In the genomic region with DNA sequence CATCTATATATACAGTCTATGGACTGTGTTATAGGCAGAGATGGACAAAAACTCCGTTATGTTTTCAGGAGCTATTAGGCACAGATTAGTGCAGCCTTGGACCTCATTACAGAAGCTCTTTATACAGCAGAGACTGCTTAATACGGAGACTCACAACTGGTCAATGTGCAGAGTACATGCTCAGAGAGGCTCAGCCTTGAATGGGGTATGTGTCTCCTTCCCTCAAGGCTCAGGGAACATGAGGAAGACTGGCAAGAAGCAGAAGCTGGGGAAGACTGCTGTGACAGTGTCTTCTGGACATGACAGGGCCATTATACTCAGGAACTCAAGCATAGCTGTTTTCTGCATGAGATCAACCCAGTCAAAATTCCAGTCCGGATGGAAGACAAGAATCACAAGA, we compare ENCODE assay signal across 21 mouse cellular contexts. TPM values are rescaled to one million over a fixed set of nuclear protein-coding genes. Genes with fewer than 3 reads are reported as not detected.
DNase-seq lines count a peak whose midpoint lies in the region; ATAC-seq and TF ChIP-seq lines count a peak whose summit lies in the region.
"Had no signal": no experiment of that assay in that cellular context is flagged by ENCODE, and none has a peak within 500 bp of the region (broad histone marks: within the 10 kb centered on the region; RNA-seq: fewer than 3 reads in every experiment).

No protein-coding gene starts in this region.

- no peak overlapping the region for H3K9ac ChIP-seq in forebrain, postnatal 0 days
- H3K9ac ChIP-seq in forebrain, embryonic 14.5 days (ENCODE audit: low read length), result no peak overlapping the region
- H3K9ac ChIP-seq in limb, embryonic 15.5 days, result no peak overlapping the region
- H3K9ac ChIP-seq: embryonic facial prominence, embryonic 13.5 days; heart, embryonic 15.5 days; hindbrain, embryonic 15.5 days had no signal

- peak; percentile 18; the same call in 1 of the 2 replicates for ATAC-seq in forebrain, postnatal 0 days
- no peak for ATAC-seq in forebrain, embryonic 14.5 days
- no peak for ATAC-seq in limb, embryonic 15.5 days (ENCODE audit: insufficient number of reproducible peaks, low FRiP score, low TSS enrichment, low read depth)

- H3K4me3 ChIP-seq in forebrain, postnatal 0 days (ENCODE audit: low read depth, low read length), result no peak overlapping the region
- no peak overlapping the region for H3K4me3 ChIP-seq in forebrain, embryonic 14.5 days (ENCODE audit: low read depth, low read length)
- no peak overlapping the region for H3K4me3 ChIP-seq in limb, embryonic 15.5 days
- H3K4me3 ChIP-seq in limb, embryonic 10.5 days, result no peak overlapping the region
- no peak overlapping the region for H3K4me3 ChIP-seq in bone marrow macrophage, adult 2 months (ENCODE audit: insufficient read depth, low read length)
- H3K4me3 ChIP-seq in cerebellum, adult 2 months (replicated peaks; ENCODE audit: insufficient read depth, low read depth, low read length), result no peak overlapping the region
- H3K4me3 ChIP-seq: embryonic facial prominence, embryonic 13.5 days; erythroblast, embryonic 14.5 days; heart, embryonic 15.5 days; hindbrain, embryonic 15.5 days had no signal

- peaks cover 38% of the 10 kb centered on the region for H3K36me3 ChIP-seq in forebrain, postnatal 0 days (ENCODE audit: insufficient read depth)
- peaks cover 52% of the 10 kb centered on the region for H3K36me3 ChIP-seq in forebrain, embryonic 14.5 days (ENCODE audit: control insufficient read depth, insufficient read depth, low read length)
- peaks cover 54% of the 10 kb centered on the region for H3K36me3 ChIP-seq in limb, embryonic 15.5 days
- H3K36me3 ChIP-seq in limb, embryonic 10.5 days, result peaks cover 78% of the 10 kb centered on the region

- no peaks in the 10 kb centered on the region for H3K4me1 ChIP-seq in forebrain, postnatal 0 days (ENCODE audit: insufficient read depth)
- H3K4me1 ChIP-seq in forebrain, embryonic 14.5 days (ENCODE audit: control insufficient read depth, insufficient read depth, low read length), result no peaks in the 10 kb centered on the region
- H3K4me1 ChIP-seq in limb, embryonic 15.5 days, result no peaks in the 10 kb centered on the region
- no peaks in the 10 kb centered on the region for H3K4me1 ChIP-seq in limb, embryonic 10.5 days
- peaks cover 12% of the 10 kb centered on the region for H3K4me1 ChIP-seq in bone marrow macrophage, adult 2 months (ENCODE audit: control insufficient read depth, insufficient read depth, low read length)
- no peaks in the 10 kb centered on the region for H3K4me1 ChIP-seq in cerebellum, adult 2 months (ENCODE audit: control insufficient read depth, insufficient read depth, low read length)
- H3K4me1 ChIP-seq: embryonic facial prominence, embryonic 13.5 days; heart, embryonic 15.5 days; hindbrain, embryonic 15.5 days had no signal

- no peak for DNase-seq in forebrain, postnatal 0 days
- no peak for DNase-seq in forebrain, embryonic 14.5 days (ENCODE audit: low spot score)
- DNase-seq in limb, embryonic 10.5 days (ENCODE audit: low spot score), result no peak
- DNase-seq in retina, embryonic 14.5 days (ENCODE audit: low spot score), result peak; percentile 44
- DNase-seq in cerebellum, adult 2 months, result no peak
- DNase-seq: adrenal gland, postnatal 25 days; cerebellum, adult 11 months; cerebellum, adult 9-10 months; cerebellum, postnatal 25 days; gastrocnemius, postnatal 36 days; heart, adult 18-20 months; heart, postnatal 14 days; kidney, adult 11 months had no signal

- no peak for TF ChIP-seq CTCF in forebrain, postnatal 0 days (IDR thresholded peaks at IDR 0.05; ENCODE audit: low read depth)
- TF ChIP-seq CTCF in bone marrow macrophage, adult 2 months (IDR thresholded peaks at IDR 0.05; ENCODE audit: low read depth, low read length), result no peak
- TF ChIP-seq CTCF in cerebellum, adult 2 months (IDR thresholded peaks at IDR 0.05; ENCODE audit: borderline replicate concordance, insufficient read depth, low read depth, low read length), result no peak

- WGBS in forebrain, postnatal 0 days, result 70% methylated on average over 3 of the region's 3 CpGs
- 74% methylated on average over 3 of the region's 3 CpGs for WGBS in forebrain, embryonic 14.5 days
- 79% methylated on average over 3 of the region's 3 CpGs for WGBS in limb, embryonic 15.5 days
- 90% methylated on average over 3 of the region's 3 CpGs for WGBS in limb, embryonic 10.5 days
- 47% methylated on average over 3 of the region's 3 CpGs for whole genome bisulfite sequencing in cerebellum, adult 2 months

- no peaks in the 10 kb centered on the region for H3K27me3 ChIP-seq in forebrain, postnatal 0 days (ENCODE audit: insufficient read depth, low read length)
- no peaks in the 10 kb centered on the region for H3K27me3 ChIP-seq in forebrain, embryonic 14.5 days (replicated peaks; ENCODE audit: control insufficient read depth, insufficient read depth, low read length)
- H3K27me3 ChIP-seq in limb, embryonic 15.5 days, result no peaks in the 10 kb centered on the region
- H3K27me3 ChIP-seq in limb, embryonic 10.5 days (ENCODE audit: low read depth, poor library complexity, severe bottlenecking), result no peaks in the 10 kb centered on the region
- no peaks in the 10 kb centered on the region for H3K27me3 ChIP-seq in cerebellum, adult 2 months (ENCODE audit: control insufficient read depth, insufficient read depth, low read length)
- H3K27me3 ChIP-seq: CH12.LX; embryonic facial prominence, embryonic 13.5 days; heart, embryonic 15.5 days; hindbrain, embryonic 15.5 days had no signal

- no peak for TF ChIP-seq POLR2A in bone marrow macrophage, adult 2 months (IDR thresholded peaks at IDR 0.05; ENCODE audit: borderline replicate concordance, low read depth, low read length)
- no peak for TF ChIP-seq POLR2A in cerebellum, adult 2 months (IDR thresholded peaks at IDR 0.05; ENCODE audit: borderline replicate concordance, insufficient read depth, low read length)

- no peak overlapping the region for H3K4me2 ChIP-seq in forebrain, postnatal 0 days (ENCODE audit: low read depth)
- no peak overlapping the region for H3K4me2 ChIP-seq in forebrain, embryonic 14.5 days (ENCODE audit: low read length)
- no peak overlapping the region for H3K4me2 ChIP-seq in limb, embryonic 15.5 days
- H3K4me2 ChIP-seq: embryonic facial prominence, embryonic 13.5 days; heart, embryonic 11.5 days; heart, embryonic 15.5 days; hindbrain, embryonic 15.5 days had no signal

- no peaks in the 10 kb centered on the region for H3K9me3 ChIP-seq in forebrain, postnatal 0 days (ENCODE audit: low read length)
- no peaks in the 10 kb centered on the region for H3K9me3 ChIP-seq in forebrain, embryonic 14.5 days (replicated peaks; ENCODE audit: control insufficient read depth, low read length)
- H3K9me3 ChIP-seq in limb, embryonic 15.5 days, result no peaks in the 10 kb centered on the region
- H3K9me3 ChIP-seq in limb, embryonic 10.5 days (replicated peaks), result no peaks in the 10 kb centered on the region
- H3K9me3 ChIP-seq: embryonic facial prominence, embryonic 13.5 days; heart, embryonic 15.5 days; hindbrain, embryonic 15.5 days had no signal

- H3K27ac ChIP-seq in forebrain, postnatal 0 days (ENCODE audit: low read depth, low read length), result no peak overlapping the region
- H3K27ac ChIP-seq in forebrain, embryonic 14.5 days (ENCODE audit: low read depth, low read length), result no peak overlapping the region
- H3K27ac ChIP-seq in limb, embryonic 15.5 days, result peak overlapping the region; percentile 35; the same call in 1 of the 2 replicates
- no peak overlapping the region for H3K27ac ChIP-seq in limb, embryonic 10.5 days
- peak overlapping the region; percentile 48 for H3K27ac ChIP-seq in bone marrow macrophage, adult 2 months (ENCODE audit: insufficient read depth, low read depth, low read length)
- no peak overlapping the region for H3K27ac ChIP-seq in cerebellum, adult 2 months (ENCODE audit: insufficient read depth, low read length)
- H3K27ac ChIP-seq: embryonic facial prominence, embryonic 13.5 days; heart, embryonic 15.5 days; hindbrain, embryonic 15.5 days had no signal

RNA-seq across cellular contexts. Expression of a gene that starts 19.4 kb away (rescaled TPM):
- total RNA-seq in forebrain, postnatal 0 days (2014; rRNA removed), result 64.9 and 75.5 TPM in 2 replicates
- polyA plus RNA-seq in forebrain, postnatal 0 days (2015; fragmentation: Nextera tagmentation; extraction: Ambion mirVana), result 84.9 and 101 TPM in 2 replicates
- polyA plus RNA-seq in forebrain, embryonic 14.5 days (2014; fragmentation: Nextera tagmentation; extraction: Ambion mirVana), result 89.0 and 90.5 TPM in 2 replicates
- 88.9 and 98.3 TPM in 2 replicates for polyA plus RNA-seq in limb, embryonic 15.5 days (2015; fragmentation: Nextera tagmentation; extraction: Ambion mirVana)
- polyA plus RNA-seq in limb, embryonic 10.5 days (2016; fragmentation: Nextera tagmentation; extraction: Ambion mirVana), result 84.6 and 89.8 TPM in 2 replicates
- polyA plus RNA-seq in bone marrow macrophage, adult 2 months (2012; ENCODE audit: insufficient read depth, insufficient read length, missing spikeins), result 45.4 and 57.8 TPM in 2 replicates
- 61.9 and 67.2 TPM in 2 replicates for polyA plus RNA-seq in cerebellum, adult 2 months (2012; rRNA removed)

RNA-seq across cellular contexts. Expression of a gene that starts 54.6 kb away (rescaled TPM):
- total RNA-seq in forebrain, postnatal 0 days (2014; rRNA removed), result 24.5 and 33.6 TPM in 2 replicates
- polyA plus RNA-seq in forebrain, postnatal 0 days (2015; fragmentation: Nextera tagmentation; extraction: Ambion mirVana), result 6.0 and 8.8 TPM in 2 replicates
- 11.3 and 15.1 TPM in 2 replicates for polyA plus RNA-seq in forebrain, embryonic 14.5 days (2014; fragmentation: Nextera tagmentation; extraction: Ambion mirVana)
- 24.8 and 26.5 TPM in 2 replicates for polyA plus RNA-seq in limb, embryonic 15.5 days (2015; fragmentation: Nextera tagmentation; extraction: Ambion mirVana)
- 14.9 and 16.4 TPM in 2 replicates for polyA plus RNA-seq in limb, embryonic 10.5 days (2016; fragmentation: Nextera tagmentation; extraction: Ambion mirVana)
- polyA plus RNA-seq in bone marrow macrophage, adult 2 months (2012; ENCODE audit: insufficient read depth, insufficient read length, missing spikeins), result 55.2 and 62.9 TPM in 2 replicates
- polyA plus RNA-seq in cerebellum, adult 2 months (2012; rRNA removed), result 36.9 and 38.9 TPM in 2 replicates

RNA-seq across cellular contexts. Expression of a gene that starts 58.9 kb away (rescaled TPM):
- total RNA-seq in forebrain, postnatal 0 days (2014; rRNA removed), result 81.9 and 84.2 TPM in 2 replicates
- 179 and 215 TPM in 2 replicates for polyA plus RNA-seq in forebrain, postnatal 0 days (2015; fragmentation: Nextera tagmentation; extraction: Ambion mirVana)
- polyA plus RNA-seq in forebrain, embryonic 14.5 days (2014; fragmentation: Nextera tagmentation; extraction: Ambion mirVana), result 65.3 and 91.8 TPM in 2 replicates
- polyA plus RNA-seq in limb, embryonic 15.5 days (2015; fragmentation: Nextera tagmentation; extraction: Ambion mirVana), result 91.2 and 97.6 TPM in 2 replicates
- 5.9 and 6.5 TPM in 2 replicates for polyA plus RNA-seq in limb, embryonic 10.5 days (2016; fragmentation: Nextera tagmentation; extraction: Ambion mirVana)
- polyA plus RNA-seq in bone marrow macrophage, adult 2 months (2012; ENCODE audit: insufficient read depth, insufficient read length, missing spikeins), result 0.60 TPM in 1 of 2 replicates, not detected in the other
- 369 and 458 TPM in 2 replicates for polyA plus RNA-seq in cerebellum, adult 2 months (2012; rRNA removed)
- polyA plus RNA-seq: erythroblast, embryonic 14.5 days; heart, embryonic 11.5 days had no signal

Comparison
In these comparisons a context has a peak if more than half of its experiments do, and no peak if none do; other contexts are left out.
1. H3K27ac ChIP-seq: peak in limb, embryonic 15.5 days (single experiment) and bone marrow macrophage, adult 2 months (single experiment); none in forebrain, postnatal 0 days (single experiment), forebrain, embryonic 14.5 days (single experiment), limb, embryonic 10.5 days (single experiment) and cerebellum, adult 2 months (single experiment).